Mouse (Mus musculus) embryonic facial prominence, embryonic 11.5 days (tissue): ENCODE measurements around the gene Lgals12. TPM values are rescaled to one million over a fixed set of nuclear protein-coding genes. Genes with fewer than 3 reads are reported as not detected.

Source experiments
- ATAC-seq: fragments of 200-750 bp; cut with Nextera tagmentation; replicated peaks from 2 replicates; pipeline ENCODE4 v1.8.0; 2017; ENCODE audit warnings: low read depth; ENCODE audit not compliant: insufficient number of reproducible peaks, low FRiP score, low TSS enrichment
- DNase-seq: peaks from one replicate; pipeline ENCODE4 v3.0.0-alpha.2; 2015; ENCODE audit warnings: low spot score
- H3K27ac ChIP-seq: fragments of 300-500 bp; sonication (generic); replicated peaks from 2 replicates; pipeline ENCODE4 v1.5.1; 2014; ENCODE audit warnings: mild to moderate bottlenecking, low read depth, low read length, control low read depth
- H3K27me3 ChIP-seq: fragments of 300-500 bp; sonication (generic); 2 replicates; pipeline ENCODE4 v1.6.1; 2014; ENCODE audit warnings: mild to moderate bottlenecking, low read length, moderate library complexity, mixed read lengths; ENCODE audit not compliant: control insufficient read depth, insufficient read depth
- H3K36me3 ChIP-seq: fragments of 300-500 bp; sonication (generic); replicated peaks from 2 replicates; pipeline ENCODE4 v1.6.1; 2014; ENCODE audit warnings: low read depth, mild to moderate bottlenecking, low read length, moderate library complexity, mixed read lengths; ENCODE audit not compliant: control insufficient read depth, insufficient read depth
- H3K4me1 ChIP-seq: fragments of 300-500 bp; sonication (generic); 2 replicates; pipeline ENCODE4 v1.6.1; 2014; ENCODE audit warnings: low read length, mixed read lengths; ENCODE audit not compliant: control insufficient read depth, insufficient read depth
- H3K4me2 ChIP-seq: fragments of 300-500 bp; sonication (generic); 2 replicates; pipeline ENCODE4 v1.6.1; 2014; ENCODE audit warnings: low read depth, mild to moderate bottlenecking, control low read depth, low read length, moderate library complexity
- H3K4me3 ChIP-seq: fragments of 300-500 bp; sonication (generic); 2 replicates; pipeline ENCODE4 v1.5.1; 2014; ENCODE audit warnings: low read depth, low read length, control low read depth
- H3K9ac ChIP-seq: fragments of 300-500 bp; sonication (generic); replicated peaks from 2 replicates; pipeline ENCODE4 v1.6.1; 2014; ENCODE audit warnings: mild to moderate bottlenecking, control low read depth, low read length
- H3K9me3 ChIP-seq: fragments of 300-500 bp; sonication (generic); replicated peaks from 2 replicates; pipeline ENCODE4 v1.6.1; 2016; ENCODE audit warnings: mild to moderate bottlenecking, low read length, inconsistent platforms, mixed read lengths; ENCODE audit not compliant: control insufficient read depth
- WGBS: fragments of 180-500 bp; shearing (Covaris S2); extraction: QIAGEN DNeasy Blood & Tissue Kit; methylation state at CpG from one replicate; pipeline ENCODE4 v1.1.7; 2014; 5-methylcytosine and 5-hydroxymethylcytosine counted together
- polyA plus RNA-seq: library from polyadenylated mRNA; unstranded; fragments of >200 nt; fragmentation: Nextera tagmentation; extraction: Ambion mirVana; gene quantifications from 2 replicates; pipeline ENCODE4 v1.2.1, GENCODE M21; 2014

The Lgals12 gene
- 0.18 TPM in 1 of 2 replicates, not detected in the other for polyA plus RNA-seq

GRCm38 (mm10) chr19:7606801-7607689 is at the start of gene Lgals12:
Lgals12 (minus strand) TSS chr19:7607193.
- DNase-seq: peak; percentile 30
- Histone ChIP-seq H3K27ac (no peak within 1 kb of the TSS), H3K4me2 (peak within 1 kb of the TSS; percentile 64), H3K36me3 (no peaks in the 10 kb centered on the region), H3K9ac (peak within 1 kb of the TSS; percentile 43), H3K9me3 (no peaks in the 10 kb centered on the region), H3K4me3 (peak within 1 kb of the TSS; percentile 12), H3K27me3 (peaks cover 3% of the 10 kb centered on the region; the same call in 1 of the 2 replicates), H3K4me1 (peaks cover 10% of the 10 kb centered on the region; the same call in 1 of the 2 replicates)
- 6% methylated on average over 15 of the region's 15 CpGs for WGBS
- ATAC-seq: peak; percentile 40

GRCm38 (mm10) chr19:7648913-7649666 is 42.1 kb upstream of the Lgals12 start:
- DNase-seq: no peak

GRCm38 (mm10) chr19:7633786-7634185 is 26.8 kb upstream of the Lgals12 start:
- no peak overlapping the region for H3K9ac ChIP-seq
- ATAC-seq (no peak), DNase-seq (no peak)
- H3K4me2 ChIP-seq: no peak overlapping the region
- no peaks in the 10 kb centered on the region for H3K4me1 ChIP-seq
- H3K4me3 ChIP-seq: no peak overlapping the region
- H3K36me3 ChIP-seq: no peaks in the 10 kb centered on the region
- no peak overlapping the region for H3K27ac ChIP-seq
- no peaks in the 10 kb centered on the region for H3K27me3 ChIP-seq
- 81% methylated on average over 1 of the region's 1 CpGs for WGBS
- no peaks in the 10 kb centered on the region for H3K9me3 ChIP-seq

More at GRCm38 (mm10) chr19:7648913-7649666, 42.1 kb upstream of the Lgals12 start:
- WGBS: 75% methylated on average over 8 of the region's 8 CpGs
- Histone ChIP-seq H3K9me3 (no peaks in the 10 kb centered on the region), H3K27ac (no peak overlapping the region), H3K4me2 (no peak overlapping the region), H3K4me1 (no peaks in the 10 kb centered on the region), H3K4me3 (no peak overlapping the region), H3K9ac (no peak overlapping the region), H3K27me3 (no peaks in the 10 kb centered on the region), H3K36me3 (no peaks in the 10 kb centered on the region)
- ATAC-seq: no peak

GRCm38 (mm10) chr19:7633021-7633420 is 26.0 kb upstream of the Lgals12 start:
- DNase-seq (no peak), ATAC-seq (no peak)
- H3K27ac ChIP-seq: no peak overlapping the region
- H3K36me3 ChIP-seq: no peaks in the 10 kb centered on the region
- H3K27me3 ChIP-seq: no peaks in the 10 kb centered on the region
- no peak overlapping the region for H3K4me3 ChIP-seq
- no peak overlapping the region for H3K4me2 ChIP-seq
- no peaks in the 10 kb centered on the region for H3K9me3 ChIP-seq
- no peak overlapping the region for H3K9ac ChIP-seq
- no peaks in the 10 kb centered on the region for H3K4me1 ChIP-seq

GRCm38 (mm10) chr19:7617696-7618095 is 10.7 kb upstream of the Lgals12 start:
- no peaks in the 10 kb centered on the region for H3K4me1 ChIP-seq
- no peak overlapping the region for H3K9ac ChIP-seq
- H3K27me3 ChIP-seq: no peaks in the 10 kb centered on the region; the same call in 1 of the 2 replicates
- H3K4me2 ChIP-seq: no peak overlapping the region
- DNase-seq (peak; percentile 89), ATAC-seq (0 out of 2 replicates have a peak, but pooled peaks have one; percentile 34)
- no peak overlapping the region for H3K27ac ChIP-seq
- 45% methylated on average over 7 of the region's 7 CpGs for WGBS
- no peak overlapping the region for H3K4me3 ChIP-seq
- H3K9me3 ChIP-seq: no peaks in the 10 kb centered on the region
- no peaks in the 10 kb centered on the region for H3K36me3 ChIP-seq

- DNase-seq (no peak), ATAC-seq (no peak)
- H3K9me3 ChIP-seq: no peaks in the 10 kb centered on the region
- no peak overlapping the region for H3K4me3 ChIP-seq
- no peak overlapping the region for H3K4me2 ChIP-seq
- WGBS: 63% methylated on average over 3 of the region's 3 CpGs
- H3K4me1 ChIP-seq: no peaks in the 10 kb centered on the region
- peaks cover 5% of the 10 kb centered on the region; the same call in 1 of the 2 replicates for H3K27me3 ChIP-seq
- H3K9ac ChIP-seq: no peak overlapping the region
- no peak overlapping the region for H3K27ac ChIP-seq
- H3K36me3 ChIP-seq: no peaks in the 10 kb centered on the region
Observed at GRCm38 (mm10) chr19:7617085-7617484, 10.1 kb upstream of the Lgals12 start.

GRCm38 (mm10) chr19:7616231-7616930 is 9.4 kb upstream of the Lgals12 start:
- no peak for ATAC-seq
- Histone ChIP-seq H3K4me3 (no peak overlapping the region), H3K27me3 (peaks cover 7% of the 10 kb centered on the region), H3K9me3 (no peaks in the 10 kb centered on the region), H3K4me2 (no peak overlapping the region), H3K27ac (no peak overlapping the region), H3K36me3 (no peaks in the 10 kb centered on the region), H3K9ac (no peak overlapping the region), H3K4me1 (no peaks in the 10 kb centered on the region)
- no peak for DNase-seq
- 77% methylated on average over 5 of the region's 5 CpGs for WGBS
